Mouse (Mus musculus): ENCODE results near the gene Ccdc136.

DNA sequence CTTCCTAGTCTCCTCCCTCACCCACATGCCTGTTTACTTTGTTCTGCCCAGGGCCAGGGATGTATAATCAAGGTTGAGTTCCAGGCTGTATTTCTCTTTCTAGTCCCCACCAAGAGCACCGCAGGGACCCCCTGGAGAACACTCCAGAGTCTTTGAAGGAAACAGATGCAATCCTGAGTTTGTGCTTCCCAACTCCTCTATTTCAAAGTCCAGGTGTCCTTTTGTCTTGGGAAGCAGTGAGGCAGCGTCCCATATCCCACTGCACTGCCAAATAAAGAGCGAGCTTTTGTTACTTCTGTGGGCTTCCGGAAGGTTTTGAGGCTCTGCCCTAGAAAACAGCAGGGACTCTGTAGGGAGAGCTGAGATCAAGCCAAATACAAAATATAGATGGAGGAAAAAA lies 3.7 kb downstream of the Ccdc136 start:
- no peak for TF ChIP-seq POLR2A (IDR thresholded peaks at IDR 0.05; ENCODE audit: low read depth, low read length)
- no peak for TF ChIP-seq CTCF (IDR thresholded peaks at IDR 0.05; ENCODE audit: extremely low read depth, insufficient read depth, insufficient read length, insufficient replicate concordance)

All from spleen, adult 2 months (tissue).